Mouse (Mus musculus) frontal cortex, postnatal 14 days (tissue): Measurements from ENCODE around the gene B3galt4.
"Not testable (repeated sequence)": the region's sequence is repeated elsewhere in the genome, so short reads cannot be mapped to it uniquely, and the experiment has no call there.

Source experiments
- DNase-seq, 2 experiments: peaks; one replicate each; pipeline ENCODE4 v3.0.0; 2022; ENCODE audit warnings: low spot score in 2 of 2

B3galt4 gene

GRCm38 (mm10) chr17:33968489-33968888, 17.2 kb upstream of the B3galt4 start:
- peak in 1 of 2 experiments; percentile 73 for DNase-seq

- DNase-seq = no peak
These were observed 14.7 kb upstream of the B3galt4 start for GRCm38 (mm10) chr17:33965846-33966550.

DNA sequence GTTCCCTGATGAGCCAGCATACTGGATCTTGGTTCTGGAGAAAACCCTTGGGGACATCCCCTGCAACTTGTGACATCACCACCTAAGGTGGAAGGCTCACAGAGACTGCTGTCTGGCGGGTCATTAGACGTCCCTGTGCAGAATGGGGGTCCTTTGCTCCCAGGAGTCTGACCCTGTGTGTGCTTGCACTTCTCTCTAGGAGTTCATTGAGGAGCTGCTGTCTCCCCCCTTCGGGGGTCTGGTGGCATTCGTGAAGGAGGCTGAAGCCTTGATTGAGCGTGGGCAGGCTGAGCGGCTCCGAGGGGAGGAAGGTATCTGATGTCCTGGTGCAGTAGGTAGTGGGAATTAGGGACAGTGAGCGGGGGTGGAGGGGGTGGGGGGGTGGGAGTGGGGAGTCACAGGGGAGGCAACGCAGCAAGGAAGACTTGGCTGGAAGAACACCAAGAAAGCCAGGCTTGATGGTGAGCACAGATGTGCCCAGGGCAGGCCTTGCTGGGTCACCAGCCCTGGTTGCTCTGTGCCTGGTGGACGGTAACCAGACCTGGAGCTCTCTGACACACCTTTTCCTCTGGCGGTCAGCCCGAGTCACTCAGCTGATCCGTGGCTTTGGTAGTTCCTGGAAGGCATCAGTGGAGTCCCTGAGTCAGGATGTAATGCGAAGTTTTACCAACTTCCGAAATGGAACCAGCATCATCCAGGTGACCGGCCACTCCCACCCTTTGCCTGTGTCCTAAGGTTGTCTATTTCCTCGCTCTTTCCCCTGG, 14.0 kb upstream of the B3galt4 start:
- no peak for DNase-seq

GRCm38 (mm10) chr17:33962876-33963275, 11.6 kb upstream of the B3galt4 start:
- DNase-seq = no peak

GRCm38 (mm10) chr17:33959948-33960347, 8.7 kb upstream of the B3galt4 start:
- no peak for DNase-seq

GRCm38 (mm10) chr17:33959135-33959534, 7.8 kb upstream of the B3galt4 start:
- no peak for DNase-seq

DNA sequence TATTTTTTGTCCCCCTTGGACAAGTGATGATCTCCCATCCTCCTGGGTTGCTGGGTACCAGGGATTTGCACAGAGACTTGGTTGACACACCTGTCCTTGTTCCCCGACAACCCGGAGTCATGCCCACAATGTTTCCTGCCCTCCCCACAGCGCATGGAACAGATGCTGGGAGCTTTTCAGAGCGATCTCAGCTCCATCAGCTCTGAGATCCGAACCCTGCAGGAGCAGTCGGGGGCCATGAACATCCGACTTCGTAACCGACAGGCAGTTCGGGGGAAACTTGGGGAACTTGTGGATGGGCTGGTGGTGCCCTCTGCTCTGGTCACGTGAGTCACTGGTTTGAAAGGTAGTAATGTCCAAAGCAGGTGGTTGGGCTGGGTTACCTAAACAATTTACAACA, 7.2 kb upstream of the B3galt4 start:
- no peak for DNase-seq

DNA sequence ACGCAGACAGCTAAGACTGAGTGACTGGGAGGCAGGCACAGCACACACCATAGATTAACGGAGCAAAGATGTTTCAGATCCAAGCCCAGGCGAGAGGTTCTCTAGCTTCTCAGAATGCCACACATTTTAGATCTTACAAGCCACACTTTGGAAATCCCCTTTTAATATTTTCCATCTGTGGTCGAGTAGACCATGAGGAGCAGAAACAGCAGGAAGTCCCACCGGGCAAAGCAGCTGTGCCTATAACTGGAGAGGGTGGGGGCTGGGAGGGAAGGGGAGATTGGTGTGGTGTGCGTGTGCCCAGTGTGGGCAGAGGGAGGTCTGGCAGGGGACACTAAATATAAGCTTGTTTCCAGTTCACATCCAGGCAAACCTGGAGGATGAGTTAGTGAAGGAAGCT, 6.2 kb upstream of the B3galt4 start:
- DNase-seq = no peak

- no peak for DNase-seq
These were observed 5.0 kb upstream of the B3galt4 start for GRCm38 (mm10) chr17:33956336-33956735.

GRCm38 (mm10) chr17:33955555-33956214, 4.4 kb upstream of the B3galt4 start, which contains the start of the genes Vps52 and Rps18:
Gene Vps52 (plus strand): TSS chr17:33955812.
Gene Rps18 (minus strand): TSS chr17:33956001.
- peak; percentile 96 for DNase-seq

DNA sequence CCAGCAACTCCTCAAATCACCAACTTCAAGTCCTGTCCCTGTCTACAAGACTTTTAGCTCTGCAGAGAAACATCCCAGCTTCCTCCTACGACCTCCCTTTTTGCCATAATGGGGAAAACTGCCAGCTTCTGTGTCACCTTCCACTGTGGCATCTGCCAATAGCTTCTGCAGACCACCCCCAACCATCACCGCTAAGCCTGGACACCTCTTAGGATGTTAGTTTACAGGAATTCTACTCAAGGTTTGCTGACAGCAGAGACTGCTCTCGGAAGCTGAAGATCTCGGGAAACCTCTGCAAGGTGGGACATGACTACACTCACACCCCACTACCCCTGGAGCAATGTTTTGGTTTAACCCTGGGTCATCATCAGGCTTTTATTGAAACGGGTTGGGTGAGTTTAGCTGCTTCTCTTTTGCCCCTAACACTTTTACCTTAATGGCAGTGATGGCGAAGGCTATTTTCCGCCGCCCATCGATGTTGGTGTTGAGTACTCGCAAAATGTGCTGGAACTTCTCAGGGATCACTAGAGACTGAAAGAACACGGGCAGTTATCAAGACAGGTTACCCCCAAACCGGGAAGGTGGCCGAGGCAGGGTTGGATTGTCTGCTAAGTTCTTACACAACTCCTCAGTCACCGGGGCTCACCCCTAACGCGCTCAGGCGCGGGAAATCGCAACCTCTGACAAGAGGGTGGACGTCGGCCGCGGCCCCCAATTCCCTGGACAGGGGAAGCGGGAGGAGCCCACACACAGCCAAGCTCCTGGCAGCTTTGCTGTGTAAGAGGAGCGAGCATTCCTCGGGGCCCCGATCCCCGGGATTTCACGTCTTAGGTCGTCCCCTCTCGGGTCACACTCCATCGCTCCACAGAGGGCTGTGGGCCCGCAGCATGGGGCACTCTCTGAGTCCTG, 3.6 kb upstream of the B3galt4 start:
- peak in 1 of 2 experiments; percentile 50 for DNase-seq

DNA sequence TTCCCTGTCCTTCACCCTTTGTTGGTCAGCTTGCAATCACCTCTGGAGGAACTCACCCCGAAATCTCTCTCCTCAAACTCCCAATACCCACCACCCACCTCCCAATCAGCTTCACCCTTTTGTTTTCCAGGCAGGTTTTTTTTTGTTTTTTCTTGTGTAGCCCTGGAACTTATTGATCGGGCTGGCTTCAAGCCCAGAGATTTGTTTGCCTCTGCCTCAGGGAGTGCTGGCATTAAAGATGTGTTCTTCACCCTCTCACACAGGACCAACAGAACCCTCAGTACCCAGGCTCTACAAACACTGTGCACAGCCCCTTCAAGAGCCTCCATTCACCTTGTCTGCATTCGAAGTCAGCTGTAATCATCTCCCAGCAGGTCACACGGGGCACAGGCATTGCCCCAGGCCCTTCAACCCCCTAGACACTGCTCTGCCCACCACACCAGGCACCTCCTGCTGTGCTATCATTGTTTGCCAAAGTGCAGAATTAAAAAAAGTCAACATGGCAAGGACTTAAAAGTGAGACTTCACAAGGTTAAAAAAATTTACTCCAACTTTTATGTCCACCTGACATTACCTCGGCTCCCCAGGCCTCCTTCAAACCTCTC, 2.8 kb upstream of the B3galt4 start:
- no peak for DNase-seq

DNA sequence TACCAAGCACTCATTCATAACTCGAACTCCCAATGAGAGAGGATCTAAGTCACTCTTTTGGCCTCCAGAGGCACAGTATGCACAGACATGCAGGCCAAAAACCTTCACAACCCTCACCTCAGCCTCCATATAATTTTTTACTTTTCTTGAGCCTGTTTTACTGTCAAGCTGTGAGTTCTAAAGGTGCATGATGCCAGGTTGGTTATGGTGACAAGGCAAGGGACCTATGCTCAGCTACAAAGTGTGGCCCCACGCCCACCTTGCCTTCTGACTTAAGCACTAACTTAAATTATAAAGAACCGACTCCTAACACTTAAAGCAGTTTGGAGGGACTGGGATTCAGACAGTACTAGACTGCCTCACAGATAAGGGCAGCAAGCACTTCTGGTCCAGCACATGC, 2.0 kb upstream of the B3galt4 start:
- DNase-seq = no peak

- no peak for DNase-seq
These were observed 1.6 kb upstream of the B3galt4 start for GRCm38 (mm10) chr17:33952879-33953278.

- DNase-seq = not testable (repeated sequence)
These were observed 727 bp upstream of the B3galt4 start for GRCm38 (mm10) chr17:33952015-33952414.

DNA sequence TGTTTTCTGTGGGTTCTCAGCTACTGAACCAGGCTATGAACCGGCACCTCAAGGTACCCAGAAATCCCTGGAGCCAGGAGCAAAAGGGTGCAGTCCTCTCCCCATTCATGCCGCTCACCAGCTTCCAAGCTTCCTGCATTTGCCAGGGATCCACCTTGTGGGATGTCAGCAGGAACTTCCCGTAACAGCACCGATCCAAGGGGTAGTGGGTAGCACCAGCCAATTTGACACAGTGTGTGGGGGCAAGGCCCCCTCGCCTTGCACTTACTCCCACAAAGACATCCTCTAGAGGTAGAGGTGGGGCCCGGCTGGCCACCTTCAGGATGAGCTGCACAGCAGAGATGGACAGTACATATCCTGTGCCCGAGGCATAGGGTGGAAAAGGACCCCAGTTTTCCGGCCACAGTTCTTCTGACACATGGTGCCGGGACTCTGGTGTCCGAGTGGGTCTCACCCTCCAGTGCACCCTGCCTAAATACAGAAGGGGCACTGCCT, 1.1 kb downstream of the B3galt4 start:
- no peak for DNase-seq

DNA sequence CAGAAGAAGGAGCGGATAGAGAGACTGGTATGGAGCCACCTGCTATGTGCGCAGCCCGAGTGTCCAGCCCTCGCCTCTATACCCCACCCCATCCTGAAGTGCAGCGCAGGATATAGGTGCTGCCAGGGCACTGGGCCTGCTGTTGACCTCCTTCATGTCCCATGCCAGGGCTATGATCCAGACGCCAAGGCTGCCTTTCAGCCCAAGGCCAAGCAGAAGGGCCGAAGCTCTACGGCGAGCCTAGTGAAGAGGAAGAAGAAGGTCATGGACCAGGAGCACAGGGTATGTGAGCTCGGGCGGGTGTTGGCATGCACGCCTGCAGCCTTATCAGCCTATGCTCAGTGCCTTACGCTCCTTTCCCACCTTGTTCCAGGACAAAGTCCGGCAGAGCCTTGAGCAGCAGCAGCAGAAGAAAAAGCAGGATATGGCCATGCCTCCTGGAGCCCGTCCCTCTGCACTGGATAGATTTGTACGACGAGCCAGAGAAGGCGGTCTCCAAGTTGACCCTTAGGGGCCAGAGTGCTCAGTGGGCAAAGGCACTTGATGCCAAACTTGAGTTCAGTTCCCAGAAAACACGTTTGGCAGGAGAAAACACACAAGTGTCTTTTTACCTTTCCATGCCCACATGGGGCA, 2.3 kb downstream of the B3galt4 start:
- no peak for DNase-seq

GRCm38 (mm10) chr17:33948090-33948904, 3.0 kb downstream of the B3galt4 start:
- DNase-seq = no peak

GRCm38 (mm10) chr17:33947430-33948089, 3.7 kb downstream of the B3galt4 start:
- DNase-seq = no peak
